Comparison of ENCODE assay signal across 9 mouse cellular contexts in genomic region chr6:17750041-17750660, GRCm38 (mm10). TPM values are rescaled to one million over a fixed set of nuclear protein-coding genes. Genes with fewer than 3 reads are reported as not detected.
DNase-seq lines count a peak whose midpoint lies in the region; ATAC-seq and TF ChIP-seq lines count a peak whose summit lies in the region.
"Had no signal": no experiment of that assay in that cellular context is flagged by ENCODE, and none has a peak within 500 bp of the region (broad histone marks: within the 10 kb centered on the region; RNA-seq: fewer than 3 reads in every experiment).

No protein-coding gene starts in this region.

- no peak for TF ChIP-seq CTCF in layer of hippocampus, adult 2 months (conservative IDR thresholded peaks at IDR 0.05)

- peaks cover 17% of the 10 kb centered on the region for H3K4me1 ChIP-seq in embryonic facial prominence, embryonic 10.5 days
- H3K4me1 ChIP-seq in midbrain, embryonic 16.5 days (ENCODE audit: control insufficient read depth, insufficient read depth, low read length): peaks cover 26% of the 10 kb centered on the region

- no peaks in the 10 kb centered on the region for H3K36me3 ChIP-seq in embryonic facial prominence, embryonic 10.5 days (replicated peaks)
- no peaks in the 10 kb centered on the region for H3K36me3 ChIP-seq in midbrain, embryonic 16.5 days (ENCODE audit: control insufficient read depth, insufficient read depth, low read length)

- no peaks in the 10 kb centered on the region for H3K27me3 ChIP-seq in embryonic facial prominence, embryonic 10.5 days (replicated peaks; ENCODE audit: low read depth, poor library complexity, severe bottlenecking)
- no peaks in the 10 kb centered on the region for H3K27me3 ChIP-seq in midbrain, embryonic 16.5 days (ENCODE audit: control insufficient read depth, insufficient read depth, low read depth, low read length)
- H3K27me3 ChIP-seq: Patski had no signal

- ATAC-seq in midbrain, embryonic 16.5 days: peak; percentile 20; the same call in 1 of the 2 replicates

- H3K9me3 ChIP-seq in embryonic facial prominence, embryonic 10.5 days: no peaks in the 10 kb centered on the region
- no peaks in the 10 kb centered on the region for H3K9me3 ChIP-seq in midbrain, embryonic 16.5 days (replicated peaks; ENCODE audit: control insufficient read depth, low read length, poor library complexity, severe bottlenecking)

- peak overlapping the region; percentile 89 for H3K4me2 ChIP-seq in midbrain, embryonic 16.5 days (ENCODE audit: low read length)

- no peak for DNase-seq in layer of hippocampus, adult 2 months (ENCODE audit: low spot score in 2 of 2)
- no peak for DNase-seq in layer of hippocampus, postnatal 14 days (ENCODE audit: low spot score in 2 of 2)
- DNase-seq in embryonic facial prominence, embryonic 10.5 days (ENCODE audit: low spot score): no peak
- peak; percentile 7 to 33 for DNase-seq in heart, postnatal 14 days
- no peak for DNase-seq in thymus, adult 18-20 months
- DNase-seq in left cerebral cortex, adult 11 months (ENCODE audit: low spot score): no peak
- DNase-seq in adrenal gland, adult 8-10 months: no peak

- WGBS in embryonic facial prominence, embryonic 10.5 days: 82% methylated on average over 9 of the region's 9 CpGs
- 29% methylated on average over 9 of the region's 9 CpGs for WGBS in midbrain, embryonic 16.5 days

- peak overlapping the region; percentile 96 for H3K27ac ChIP-seq in layer of hippocampus, adult 2 months
- H3K27ac ChIP-seq in embryonic facial prominence, embryonic 10.5 days (replicated peaks): 0 out of 2 replicates have a peak overlapping the region, but pooled peaks have one; percentile 88
- H3K27ac ChIP-seq in midbrain, embryonic 16.5 days (ENCODE audit: low read length): peak overlapping the region; percentile 98

- intact Hi-C loops in heart, postnatal 14 days (cut with DNase I): no loop called here

- H3K9ac ChIP-seq in midbrain, embryonic 16.5 days (ENCODE audit: low read depth, low read length): peak overlapping the region; percentile 87

- H3K4me3 ChIP-seq in layer of hippocampus, adult 2 months: peak overlapping the region; percentile 72
- peak overlapping the region; percentile 60 for H3K4me3 ChIP-seq in embryonic facial prominence, embryonic 10.5 days
- H3K4me3 ChIP-seq in midbrain, embryonic 16.5 days (ENCODE audit: low read depth, low read length): peak overlapping the region; percentile 54

RNA-seq across cellular contexts. Expression of gene St7, which starts 57.4 kb away (rescaled TPM):
- 10 to 100 TPM; 53.8 to 56.1 TPM for total RNA-seq in layer of hippocampus, adult 2 months (2021)
- total RNA-seq in layer of hippocampus, postnatal 14 days (2021): 10 to 100 TPM; 40.8 to 42.2 TPM
- 19.0 and 21.7 TPM in 2 replicates for polyA plus RNA-seq in embryonic facial prominence, embryonic 10.5 days (2016; fragmentation: Nextera tagmentation; extraction: Ambion mirVana)
- 10 to 100 TPM; 19.0 to 19.3 TPM for total RNA-seq in heart, postnatal 14 days (2021)
- polyA plus RNA-seq in midbrain, embryonic 16.5 days (2015; fragmentation: Nextera tagmentation; extraction: Ambion mirVana): 51.5 and 69.7 TPM in 2 replicates
- 10 to 100 TPM; 24.7 to 32.7 (median 30.4) TPM for total RNA-seq in adrenal gland, adult 8-10 months (2022)

Comparison
In these comparisons a context has a peak if more than half of its experiments do, and no peak if none do; other contexts are left out.
1. DNase-seq: peak in heart, postnatal 14 days (2 of 2); none in layer of hippocampus, adult 2 months (0 of 2), layer of hippocampus, postnatal 14 days (0 of 2), embryonic facial prominence, embryonic 10.5 days (single experiment), thymus, adult 18-20 months (0 of 2), left cerebral cortex, adult 11 months (single experiment) and adrenal gland, adult 8-10 months (single experiment).
2. Peak in every context shown above with its lines, with median percentiles within 50 percentile points of each other: H3K27ac ChIP-seq and H3K4me3 ChIP-seq.